Mouse (Mus musculus): ENCODE results near the gene Cnnm2.

The Cnnm2 gene

GRCm38 (mm10) chr19:46848381-46849268 lies 87.2 kb downstream of the Cnnm2 start:
- DNase-seq = peak; percentile 24 to 45

DNA sequence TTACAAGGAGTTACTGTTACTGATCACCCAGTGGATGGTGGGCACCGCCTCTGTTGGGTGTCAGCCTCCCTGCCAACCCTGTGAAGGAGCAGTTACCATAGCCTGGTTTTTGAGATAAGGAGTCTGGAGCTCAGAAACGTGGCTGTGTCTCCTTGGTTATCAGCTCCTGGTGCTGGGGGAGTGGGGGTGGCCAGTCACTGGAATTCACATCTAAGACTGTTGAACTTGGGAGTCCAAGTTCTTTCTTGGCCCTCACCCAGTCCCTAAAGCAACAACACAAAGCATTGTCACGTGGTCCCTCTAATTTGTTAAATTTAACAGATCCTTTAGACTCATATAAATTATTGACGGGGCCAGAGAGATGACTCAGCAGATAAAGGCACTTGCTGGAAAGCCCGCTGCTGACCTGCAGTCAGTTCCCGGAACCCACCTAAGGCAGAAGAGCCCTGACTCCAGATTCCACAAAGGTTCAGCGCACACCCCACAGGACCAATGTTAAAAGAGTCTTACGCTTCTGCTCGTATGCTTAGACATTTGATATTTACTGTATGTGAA lies 88.1 kb downstream of the Cnnm2 start:
- peak; percentile 65 to 78 for DNase-seq

GRCm38 (mm10) chr19:46856232-46856631 lies 94.8 kb downstream of the Cnnm2 start:
- DNase-seq = no peak

GRCm38 (mm10) chr19:46856780-46857179 lies 95.4 kb downstream of the Cnnm2 start:
- DNase-seq = no peak

DNA sequence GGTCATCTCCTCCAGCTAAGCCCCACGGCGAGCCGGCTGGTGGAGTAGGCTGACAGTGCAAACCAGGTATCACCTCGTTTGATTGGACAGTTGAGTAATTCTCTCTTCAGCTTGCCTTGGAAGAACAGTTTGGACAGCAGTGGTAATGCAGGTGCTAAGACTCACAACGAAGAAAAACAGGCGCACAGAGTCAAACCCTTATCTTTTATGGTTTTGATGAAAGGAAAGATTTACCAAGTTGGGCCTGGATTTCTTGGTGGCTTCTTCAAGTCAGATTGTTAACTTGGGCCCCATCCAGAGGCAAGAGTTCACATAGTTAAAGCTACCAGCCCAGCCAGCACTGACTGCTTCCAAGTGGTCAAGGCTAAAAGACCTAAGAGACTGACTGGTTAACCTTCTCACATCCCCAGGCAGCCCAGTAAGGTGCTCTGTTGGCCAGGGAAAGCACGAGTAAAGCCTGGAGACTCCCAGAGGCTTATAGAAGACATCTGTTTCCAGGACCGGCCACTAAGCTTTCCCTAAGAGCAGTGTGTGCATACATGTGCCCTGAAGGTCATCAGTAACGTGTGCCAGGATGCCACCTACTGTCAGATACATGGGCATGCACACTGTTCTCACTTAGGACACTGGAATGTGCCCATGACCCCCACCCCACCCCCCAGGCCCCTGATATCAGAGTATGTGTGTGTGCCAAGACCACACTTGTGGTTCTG lies 96.0 kb downstream of the Cnnm2 start:
- DNase-seq = peak; percentile 38 to 42

DNA sequence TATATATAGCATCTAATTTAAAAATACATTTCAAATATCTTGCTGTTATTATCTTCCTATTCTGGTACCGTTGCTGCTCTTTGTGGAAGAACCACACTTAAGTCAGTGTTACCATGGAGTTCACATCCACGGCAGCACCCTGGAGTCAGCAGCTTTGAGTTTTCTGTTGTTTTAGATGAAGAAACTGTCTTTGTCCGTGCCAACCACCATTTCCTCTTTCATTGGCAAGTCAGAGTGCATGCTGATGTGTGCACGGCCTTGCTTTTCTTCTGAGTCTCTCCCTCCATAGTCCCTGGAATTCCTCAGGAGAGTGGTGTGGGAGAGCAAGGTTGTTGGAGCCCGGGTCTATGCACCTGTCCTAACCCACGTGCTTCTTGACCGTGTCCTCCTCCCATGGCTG lies 96.8 kb downstream of the Cnnm2 start:
- no peak for DNase-seq

DNA sequence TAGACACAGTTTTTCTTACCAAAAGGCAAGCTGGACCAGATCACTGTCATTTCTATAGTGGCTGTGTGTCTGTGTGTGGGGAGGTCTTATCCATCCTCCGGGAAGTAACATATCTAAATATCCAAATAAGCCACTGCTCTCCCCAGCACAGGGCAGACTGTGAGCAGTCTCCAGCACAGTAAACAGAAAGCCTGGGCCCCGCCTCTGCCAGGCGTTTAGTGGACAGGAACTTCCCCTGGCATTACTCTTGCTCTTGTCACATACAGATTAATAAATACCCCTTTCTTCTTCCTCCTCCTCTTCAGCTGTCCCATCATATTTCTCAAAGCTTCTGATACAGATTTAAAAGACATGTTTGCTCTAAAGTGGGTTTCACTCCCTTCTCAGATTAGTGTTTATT lies 101.2 kb downstream of the Cnnm2 start:
- no peak for DNase-seq

GRCm38 (mm10) chr19:46863236-46863927 lies 102.0 kb downstream of the Cnnm2 start:
- no peak for DNase-seq

DNA sequence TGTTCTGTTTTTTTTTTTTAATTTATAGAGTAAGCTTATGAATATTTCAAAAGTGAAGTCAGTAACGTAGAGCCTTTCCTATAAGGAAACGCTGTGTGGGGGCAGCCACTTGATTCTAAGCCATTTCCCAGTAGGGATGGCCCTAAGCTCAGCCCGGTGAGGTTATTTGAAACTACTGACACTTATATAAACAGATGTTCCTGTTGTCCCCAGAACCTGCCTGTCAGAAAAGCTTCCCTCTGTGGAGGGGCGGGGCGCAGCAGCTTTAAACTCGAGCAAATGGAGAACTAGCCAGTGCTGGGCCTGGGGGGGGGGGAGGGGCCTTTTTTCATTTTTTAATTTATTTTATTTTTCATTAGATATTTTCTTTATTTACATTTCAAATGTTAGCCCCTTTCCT lies 102.7 kb downstream of the Cnnm2 start:
- DNase-seq = no peak

GRCm38 (mm10) chr19:46864731-46865331 lies 103.4 kb downstream of the Cnnm2 start:
- no peak for DNase-seq

DNA sequence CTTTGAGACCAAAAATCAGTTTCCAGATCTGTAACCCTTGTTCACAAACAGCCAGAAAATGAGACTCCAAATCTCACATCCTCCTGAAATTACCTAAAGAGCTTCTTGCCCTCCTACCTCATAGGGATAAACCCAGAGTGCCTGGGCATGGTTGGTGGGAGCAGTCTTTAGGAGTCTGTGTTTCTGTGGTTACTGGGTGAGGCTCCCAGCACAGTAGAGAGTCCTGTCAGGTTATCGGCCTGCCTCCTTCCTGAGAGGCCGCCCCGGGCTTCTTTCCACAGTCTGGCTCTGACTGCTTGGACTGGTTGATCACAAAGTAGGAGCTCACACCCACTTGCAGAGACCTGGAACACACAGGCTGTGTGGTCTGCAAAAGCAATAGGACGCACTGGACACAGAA lies 104.0 kb downstream of the Cnnm2 start:
- DNase-seq = no peak

DNA sequence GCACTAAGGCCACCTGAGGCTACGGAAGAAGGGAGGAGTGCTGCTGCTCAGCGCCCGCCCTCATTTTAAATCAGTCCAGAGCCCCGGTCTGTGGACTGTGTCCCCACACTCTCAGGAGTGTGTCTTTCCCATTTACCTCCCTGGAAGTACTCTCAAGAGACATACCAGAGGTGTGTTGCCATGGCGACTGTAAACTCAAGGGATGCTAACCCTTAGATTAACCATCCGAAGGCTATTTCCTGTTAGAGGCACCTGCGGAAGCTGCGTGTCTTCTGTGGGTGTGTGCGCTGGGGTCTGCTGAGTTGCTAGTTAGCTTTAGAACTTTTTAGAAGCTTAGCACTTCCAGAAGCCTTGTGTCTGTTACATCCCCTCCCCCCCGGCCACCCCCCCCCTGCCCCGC lies 107.7 kb downstream of the Cnnm2 start:
- no peak for DNase-seq

DNA sequence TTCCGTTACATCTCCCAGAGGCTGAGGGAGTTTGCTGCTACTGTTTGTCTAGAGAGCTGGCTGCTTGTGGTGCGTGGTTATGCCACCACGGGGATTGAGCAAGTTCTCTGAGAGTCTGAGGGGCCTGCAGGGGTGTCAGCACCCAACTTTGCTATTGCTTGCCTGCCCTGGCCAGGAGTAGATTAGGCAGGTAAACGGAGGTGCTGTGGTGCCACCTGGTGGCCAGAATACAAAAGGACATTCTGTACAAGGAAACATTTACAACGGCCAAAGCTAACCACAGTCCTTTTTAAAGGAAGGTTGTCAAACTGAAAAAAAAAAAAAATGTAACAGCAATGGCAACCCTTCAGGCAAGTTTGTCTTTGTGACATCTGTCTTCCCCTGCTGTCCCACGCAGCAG lies 108.1 kb downstream of the Cnnm2 start:
- DNase-seq = peak; percentile 80 to 91

GRCm38 (mm10) chr19:46871096-46871495 lies 109.7 kb downstream of the Cnnm2 start:
- no peak for DNase-seq

GRCm38 (mm10) chr19:46871651-46872050 lies 110.3 kb downstream of the Cnnm2 start:
- DNase-seq = no peak

DNA sequence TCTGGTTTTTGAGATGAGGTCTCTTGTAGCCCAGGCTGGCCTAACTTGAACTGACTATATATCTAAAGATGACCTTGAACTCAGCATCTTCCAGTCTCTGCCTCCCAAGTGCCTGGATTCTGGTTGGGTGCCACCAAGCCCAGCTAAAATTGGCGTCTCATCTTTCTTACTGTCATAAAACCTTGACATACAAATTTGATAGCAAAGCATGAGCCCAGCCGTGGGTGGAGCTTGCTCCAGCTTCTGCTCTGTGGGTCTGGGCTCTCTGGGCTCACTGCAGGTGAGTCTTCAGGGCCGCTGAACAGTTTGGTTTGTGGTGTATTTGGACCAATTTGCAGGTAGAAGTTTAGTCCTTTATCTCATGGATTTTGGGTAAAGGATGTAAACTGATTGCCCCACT lies 112.5 kb downstream of the Cnnm2 start:
- no peak for DNase-seq

DNA sequence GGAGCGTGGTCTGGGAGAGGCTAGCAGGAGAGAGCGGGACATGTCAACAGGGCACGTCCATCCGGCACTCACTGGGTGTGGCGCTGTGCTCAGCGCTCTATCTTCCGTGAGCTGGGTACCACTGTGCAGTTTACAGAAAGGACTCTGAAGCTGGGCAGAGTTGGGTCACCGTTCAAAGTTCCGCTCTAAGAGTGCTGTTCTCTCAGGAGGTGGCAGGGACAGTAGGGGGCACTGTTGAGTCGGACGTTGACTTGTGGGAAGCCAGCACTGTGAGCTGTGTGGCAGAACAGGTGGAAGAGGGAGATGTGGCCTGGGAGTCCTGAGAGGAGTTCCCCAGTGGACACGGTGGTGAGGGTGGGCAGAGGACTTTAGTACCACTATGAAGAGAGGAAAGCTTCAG lies 114.4 kb downstream of the Cnnm2 start:
- DNase-seq = peak; percentile 85 to 95

DNA sequence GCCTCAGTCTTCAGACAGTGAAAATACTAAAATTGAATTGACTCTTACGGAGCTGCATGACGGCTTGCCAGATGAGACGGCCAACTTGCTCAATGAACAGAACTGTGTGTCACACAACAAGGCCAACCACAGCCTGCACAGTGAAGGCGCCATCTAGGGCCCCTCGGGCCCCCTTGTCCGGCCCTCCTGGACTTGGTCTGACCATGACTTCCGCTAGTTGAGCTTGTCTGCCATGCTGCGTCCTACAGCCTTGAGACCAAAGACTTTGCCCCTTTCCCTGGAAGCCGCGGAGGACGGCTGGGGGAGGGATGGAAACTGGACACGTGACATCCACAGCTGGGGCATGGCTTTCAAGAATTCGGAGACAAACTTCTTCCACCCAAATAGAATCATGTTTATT lies 116.5 kb downstream of the Cnnm2 start:
- peak; percentile 66 to 74 for DNase-seq

DNA sequence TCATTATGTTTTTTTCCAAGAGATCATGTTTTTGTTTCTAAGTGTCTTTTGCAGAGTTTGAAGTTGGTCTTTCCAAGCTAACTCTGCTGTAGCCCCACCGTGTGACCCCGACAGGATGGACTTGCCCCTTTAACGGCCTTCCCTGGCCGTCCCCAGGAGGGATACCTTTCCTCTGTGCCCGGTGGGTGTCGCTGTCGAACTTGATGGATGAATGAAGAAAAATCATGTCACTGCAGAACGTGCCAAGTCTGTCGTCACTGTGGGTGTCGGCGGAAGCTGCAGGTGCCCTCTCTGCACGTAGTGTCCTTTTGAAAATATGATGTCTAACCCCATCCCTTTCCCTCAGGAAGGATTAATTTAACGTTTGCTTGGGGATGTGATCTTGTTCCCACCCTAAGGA lies 117.0 kb downstream of the Cnnm2 start:
- DNase-seq = peak; percentile 81 to 89

- peak; percentile 74 for DNase-seq
Observed at GRCm38 (mm10) chr19:46879876-46880275, 118.5 kb downstream of the Cnnm2 start.

- no peak for DNase-seq
Observed at GRCm38 (mm10) chr19:46885365-46885764, 124.0 kb downstream of the Cnnm2 start.

DNA sequence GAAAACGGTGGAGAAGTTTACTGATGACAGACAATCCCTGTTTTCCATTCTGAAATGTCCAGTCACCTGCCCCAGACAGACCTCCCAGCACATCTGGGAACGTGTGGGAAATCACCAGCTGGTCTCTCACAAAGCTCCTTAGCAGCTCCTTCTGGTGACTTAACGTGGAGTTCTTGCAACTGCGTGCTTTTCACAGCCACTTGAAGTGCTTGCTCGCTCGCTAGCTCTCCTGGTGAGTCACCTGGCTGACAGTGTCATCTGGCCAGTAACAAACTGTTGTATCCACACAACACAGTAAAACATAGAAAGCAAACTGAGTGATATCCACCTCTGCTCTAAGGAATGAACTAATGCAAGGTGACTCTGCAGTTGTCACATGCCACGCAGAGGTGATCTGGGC lies 125.4 kb downstream of the Cnnm2 start:
- DNase-seq = no peak
